Mouse (Mus musculus): ENCODE data around the gene Pitpnm1. TPM values are rescaled to one million over a fixed set of nuclear protein-coding genes. Genes with fewer than 3 reads are reported as not detected.
"Not testable (repeated sequence)": the region's sequence is repeated elsewhere in the genome, so short reads cannot be mapped to it uniquely, and the experiment has no call there.

Gene Pitpnm1
- polyA plus RNA-seq, 1 experiment from 2014 or later = 7.3 TPM

- 78% methylated on average over 13 of the region's 13 CpGs for WGBS (ENCODE audit: insufficient replicate concordance)
- no peaks in the 10 kb centered on the region for H3K27me3 ChIP-seq (ENCODE audit: control insufficient read depth, insufficient read depth, low read depth, low read length)
- no peak for ATAC-seq (ENCODE audit: low read depth)
Measured at GRCm38 (mm10) chr19:4057389-4057788, 42.4 kb upstream of the Pitpnm1 start.

DNA sequence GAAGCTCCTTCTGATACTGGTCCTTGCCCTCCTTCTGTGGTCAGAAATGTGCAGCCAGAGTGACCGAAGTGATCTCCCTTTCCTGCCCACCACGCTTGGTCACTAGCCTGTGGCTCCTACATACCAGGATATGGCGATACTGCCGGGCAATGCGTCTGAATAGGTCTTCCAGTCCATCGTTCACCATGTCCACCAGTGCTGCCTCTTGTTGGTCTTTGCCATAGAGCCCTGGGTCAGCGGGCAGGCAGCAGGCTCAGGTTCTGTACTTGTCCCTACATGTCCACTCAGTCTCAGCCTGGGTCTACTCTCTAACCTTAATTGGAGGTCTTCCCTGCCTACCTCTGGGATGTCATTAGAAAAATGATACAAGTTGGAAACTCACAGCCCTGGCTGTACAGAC, 41.8 kb upstream of the Pitpnm1 start:
- 80% methylated on average over 7 of the region's 7 CpGs for WGBS (ENCODE audit: insufficient replicate concordance)
- Histone ChIP-seq H3K9me3 (replicated peaks; ENCODE audit: control insufficient read depth, low read length) (no peaks in the 10 kb centered on the region), H3K4me1 (ENCODE audit: control insufficient read depth, low read depth, low read length) (peaks cover 37% of the 10 kb centered on the region), H3K9ac (ENCODE audit: low read depth, low read length) (peak overlapping the region; percentile 60), H3K4me2 (ENCODE audit: low read depth, low read length) (peak overlapping the region; percentile 53), H3K27ac (ENCODE audit: low read length) (peak overlapping the region; percentile 85), H3K36me3 (ENCODE audit: control insufficient read depth, insufficient read depth) (no peaks in the 10 kb centered on the region), H3K4me3 (ENCODE audit: low read depth, low read length) (peak overlapping the region; percentile 44; the same call in 1 of the 2 replicates), H3K27me3 (ENCODE audit: control insufficient read depth, insufficient read depth, low read depth, low read length) (no peaks in the 10 kb centered on the region)
- ATAC-seq (ENCODE audit: low read depth) = no peak

More at GRCm38 (mm10) chr19:4057389-4057788, 42.4 kb upstream of the Pitpnm1 start:
- H3K27ac ChIP-seq (ENCODE audit: low read length) = peak overlapping the region; percentile 85; the same call in 1 of the 2 replicates
- no peak overlapping the region for H3K4me3 ChIP-seq (ENCODE audit: low read depth, low read length)
- H3K9ac ChIP-seq (ENCODE audit: low read depth, low read length) = peak overlapping the region; percentile 33; the same call in 1 of the 2 replicates
- H3K4me1 ChIP-seq (ENCODE audit: control insufficient read depth, low read depth, low read length) = peaks cover 37% of the 10 kb centered on the region
- H3K4me2 ChIP-seq (ENCODE audit: low read depth, low read length) = peak overlapping the region; percentile 53; the same call in 1 of the 2 replicates
- no peaks in the 10 kb centered on the region for H3K9me3 ChIP-seq (replicated peaks; ENCODE audit: control insufficient read depth, low read length)
- H3K36me3 ChIP-seq (ENCODE audit: control insufficient read depth, insufficient read depth) = no peaks in the 10 kb centered on the region

DNA sequence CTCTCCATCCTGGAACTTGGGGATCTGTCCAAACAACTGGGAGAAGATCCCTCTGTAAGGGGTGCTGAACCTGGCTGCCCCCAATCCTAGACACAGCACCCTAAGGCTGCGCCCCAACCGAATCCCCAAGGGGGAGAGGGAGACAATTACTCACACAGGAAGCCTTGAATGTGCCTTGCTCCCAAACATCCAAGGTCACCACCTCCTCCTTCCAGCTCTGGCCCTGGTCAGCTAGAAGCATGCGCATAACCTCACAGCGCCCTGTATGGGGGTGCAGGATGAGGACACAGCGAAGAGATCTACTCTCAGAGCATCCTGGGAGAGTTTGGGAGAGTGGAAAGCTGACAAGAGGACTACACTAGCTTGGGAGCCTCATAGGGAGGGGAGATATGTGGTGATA, 41.2 kb upstream of the Pitpnm1 start:
- Histone ChIP-seq H3K9me3 (replicated peaks; ENCODE audit: control insufficient read depth, low read length) (no peaks in the 10 kb centered on the region), H3K27me3 (ENCODE audit: control insufficient read depth, insufficient read depth, low read depth, low read length) (no peaks in the 10 kb centered on the region), H3K27ac (ENCODE audit: low read length) (peak overlapping the region; percentile 85), H3K9ac (ENCODE audit: low read depth, low read length) (peak overlapping the region; percentile 60), H3K4me3 (ENCODE audit: low read depth, low read length) (peak overlapping the region; percentile 44), H3K4me1 (ENCODE audit: control insufficient read depth, low read depth, low read length) (peaks cover 37% of the 10 kb centered on the region), H3K4me2 (ENCODE audit: low read depth, low read length) (peak overlapping the region; percentile 53), H3K36me3 (ENCODE audit: control insufficient read depth, insufficient read depth) (no peaks in the 10 kb centered on the region)
- no peak for ATAC-seq (ENCODE audit: low read depth)
- 87% methylated on average over 5 of the region's 5 CpGs for WGBS (ENCODE audit: insufficient replicate concordance)

GRCm38 (mm10) chr19:4059069-4059740, 40.6 kb upstream of the Pitpnm1 start, which contains the start of gene Gstp3:
TSS of gene Gstp3 (minus strand) at chr19:4059569.
- peaks cover 37% of the 10 kb centered on the region for H3K4me1 ChIP-seq (ENCODE audit: control insufficient read depth, low read depth, low read length)
- no peaks in the 10 kb centered on the region for H3K9me3 ChIP-seq (replicated peaks; ENCODE audit: control insufficient read depth, low read length)
- peak within 1 kb of the TSS; percentile 44 for H3K4me3 ChIP-seq (ENCODE audit: low read depth, low read length)
- ATAC-seq (ENCODE audit: low read depth) = peak; percentile 94
- no peaks in the 10 kb centered on the region for H3K36me3 ChIP-seq (ENCODE audit: control insufficient read depth, insufficient read depth)
- peak within 1 kb of the TSS; percentile 85 for H3K27ac ChIP-seq (ENCODE audit: low read length)
- WGBS (ENCODE audit: insufficient replicate concordance) = 17% methylated on average over 15 of the region's 15 CpGs
- H3K27me3 ChIP-seq (ENCODE audit: control insufficient read depth, insufficient read depth, low read depth, low read length) = no peaks in the 10 kb centered on the region
- H3K4me2 ChIP-seq (ENCODE audit: low read depth, low read length) = peak within 1 kb of the TSS; percentile 53
- peak within 1 kb of the TSS; percentile 60 for H3K9ac ChIP-seq (ENCODE audit: low read depth, low read length)

DNA sequence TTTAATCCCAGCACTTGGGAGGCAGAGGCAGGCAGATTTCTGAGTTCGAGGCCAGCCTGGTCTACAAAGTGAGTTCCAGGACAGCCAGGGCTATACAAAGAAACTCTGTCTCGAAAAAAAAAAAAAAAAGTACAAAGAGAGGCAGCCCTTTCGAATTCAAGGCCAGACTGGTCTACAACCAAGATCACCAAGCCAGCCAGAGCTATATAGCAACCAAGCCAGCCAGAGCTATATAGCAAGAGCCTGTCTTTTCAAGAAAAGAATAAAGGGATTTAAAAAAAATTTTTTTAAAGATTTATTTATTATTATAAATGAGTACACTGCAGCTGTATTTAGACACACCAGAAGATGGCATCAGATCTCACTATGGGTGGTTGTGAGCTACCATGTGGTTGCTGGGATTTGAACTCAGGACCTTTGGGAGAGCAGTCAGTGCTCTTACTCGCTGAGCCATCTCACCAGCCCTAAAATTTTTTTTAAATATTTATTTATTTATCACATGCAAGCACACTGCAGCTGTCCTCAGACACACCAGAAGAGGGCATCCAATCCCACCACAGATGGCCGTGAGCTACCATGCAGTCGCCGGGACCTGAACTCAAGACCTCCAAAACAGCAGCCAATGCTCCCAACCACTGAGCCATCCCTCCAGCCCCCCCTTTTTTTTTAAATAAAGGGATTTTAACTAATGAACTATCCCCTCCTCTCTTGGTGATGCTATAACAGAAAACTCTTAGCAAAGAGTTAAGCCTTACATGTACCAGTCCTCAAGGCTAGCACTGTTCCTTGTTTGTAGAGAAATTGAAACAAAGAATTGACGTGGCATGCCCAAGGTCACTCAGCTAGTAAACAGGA, 39.5 kb upstream of the Pitpnm1 start:
- peak overlapping the region; percentile 85 for H3K27ac ChIP-seq (ENCODE audit: low read length)
- not testable (repeated sequence) for H3K9me3 ChIP-seq (replicated peaks; ENCODE audit: control insufficient read depth, low read length); H3K9ac ChIP-seq (ENCODE audit: low read depth, low read length); H3K4me2 ChIP-seq (ENCODE audit: low read depth, low read length); H3K36me3 ChIP-seq (ENCODE audit: control insufficient read depth, insufficient read depth); H3K27me3 ChIP-seq (ENCODE audit: control insufficient read depth, insufficient read depth, low read depth, low read length); H3K4me3 ChIP-seq (ENCODE audit: low read depth, low read length); ATAC-seq (ENCODE audit: low read depth)
- WGBS (ENCODE audit: insufficient replicate concordance) = 83% methylated on average over 8 of the region's 8 CpGs
- H3K4me1 ChIP-seq (ENCODE audit: control insufficient read depth, low read depth, low read length) = peaks cover 37% of the 10 kb centered on the region

- WGBS (ENCODE audit: insufficient replicate concordance) = 58% methylated on average over 5 of the region's 6 CpGs
- no peaks in the 10 kb centered on the region for H3K27me3 ChIP-seq (ENCODE audit: control insufficient read depth, insufficient read depth, low read depth, low read length)
- H3K27ac ChIP-seq (ENCODE audit: low read length) = peak overlapping the region; percentile 60
- ATAC-seq (ENCODE audit: low read depth) = no peak
- H3K9ac ChIP-seq (ENCODE audit: low read depth, low read length) = no peak overlapping the region
- no peaks in the 10 kb centered on the region for H3K9me3 ChIP-seq (replicated peaks; ENCODE audit: control insufficient read depth, low read length)
- H3K4me3 ChIP-seq (ENCODE audit: low read depth, low read length) = no peak overlapping the region
- H3K4me1 ChIP-seq (ENCODE audit: control insufficient read depth, low read depth, low read length) = peaks cover 33% of the 10 kb centered on the region
- H3K4me2 ChIP-seq (ENCODE audit: low read depth, low read length) = no peak overlapping the region
- H3K36me3 ChIP-seq (ENCODE audit: control insufficient read depth, insufficient read depth) = no peaks in the 10 kb centered on the region
Measured at GRCm38 (mm10) chr19:4060899-4061465, 38.8 kb upstream of the Pitpnm1 start.

DNA sequence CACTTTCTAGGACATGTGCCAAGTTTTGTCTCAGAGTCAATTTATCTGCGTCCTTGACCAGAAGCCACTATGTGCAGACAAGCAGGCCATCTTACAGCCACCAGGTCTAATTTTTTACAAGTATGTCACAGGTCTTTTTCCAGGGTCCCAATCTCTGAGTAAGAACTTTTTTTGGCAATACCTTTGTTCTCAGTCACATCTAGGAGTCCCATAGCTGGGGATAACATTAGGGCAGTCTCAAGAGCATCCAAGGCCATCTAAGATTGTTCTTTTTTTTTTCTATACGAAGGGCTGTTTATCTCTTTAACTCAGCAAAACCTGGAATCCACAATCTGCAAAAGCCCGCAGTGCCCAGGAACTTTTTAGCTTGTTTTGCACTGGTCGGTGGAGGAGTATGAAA, 36.4 kb upstream of the Pitpnm1 start:
- H3K27me3 ChIP-seq (ENCODE audit: control insufficient read depth, insufficient read depth, low read depth, low read length); H3K9ac ChIP-seq (ENCODE audit: low read depth, low read length); H3K4me3 ChIP-seq (ENCODE audit: low read depth, low read length); H3K4me2 ChIP-seq (ENCODE audit: low read depth, low read length); ATAC-seq (ENCODE audit: low read depth); H3K27ac ChIP-seq (ENCODE audit: low read length); H3K9me3 ChIP-seq (replicated peaks; ENCODE audit: control insufficient read depth, low read length); H3K36me3 ChIP-seq (ENCODE audit: control insufficient read depth, insufficient read depth): not testable (repeated sequence)
- 33% methylated on average over 3 of the region's 4 CpGs for WGBS (ENCODE audit: insufficient replicate concordance)
- H3K4me1 ChIP-seq (ENCODE audit: control insufficient read depth, low read depth, low read length) = peaks cover 24% of the 10 kb centered on the region

DNA sequence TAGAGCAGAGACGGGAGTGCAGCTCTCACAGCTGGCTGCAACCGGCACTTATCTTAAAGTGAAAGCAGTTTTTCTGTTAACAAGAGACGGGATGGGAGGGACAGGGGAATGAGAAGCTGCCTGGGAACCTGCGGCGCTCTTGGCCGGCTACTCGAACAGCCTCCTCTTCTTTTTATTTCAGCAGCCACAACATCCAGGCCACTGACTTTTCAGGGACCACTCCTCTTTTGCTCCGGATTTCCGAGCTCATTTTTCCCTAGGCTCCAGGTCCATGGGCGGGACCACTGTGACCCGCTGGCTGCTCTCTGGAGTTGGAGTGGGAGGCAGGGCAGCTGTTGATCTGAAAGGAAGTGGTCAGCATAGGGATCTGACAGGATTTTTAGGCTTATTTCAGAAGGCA, 35.3 kb upstream of the Pitpnm1 start:
- H3K4me3 ChIP-seq (ENCODE audit: low read depth, low read length); H3K9me3 ChIP-seq (replicated peaks; ENCODE audit: control insufficient read depth, low read length); ATAC-seq (ENCODE audit: low read depth); H3K27me3 ChIP-seq (ENCODE audit: control insufficient read depth, insufficient read depth, low read depth, low read length); H3K36me3 ChIP-seq (ENCODE audit: control insufficient read depth, insufficient read depth); H3K27ac ChIP-seq (ENCODE audit: low read length); H3K9ac ChIP-seq (ENCODE audit: low read depth, low read length); H3K4me2 ChIP-seq (ENCODE audit: low read depth, low read length): not testable (repeated sequence)
- 0% methylated on average over 3 of the region's 11 CpGs for WGBS (ENCODE audit: insufficient replicate concordance)
- peaks cover 12% of the 10 kb centered on the region for H3K4me1 ChIP-seq (ENCODE audit: control insufficient read depth, low read depth, low read length)
